Mouse (Mus musculus): ENCODE measurements at regions not wholly inside any gene's neighbourhood (a gene's known extent, or its start where the extent isn't known, plus 50 kb on each side); places are given as distances from the start of the nearest gene placed in this dataset.
A peak's percentile ranks its signal among the peaks of the same experiment; 100 is the strongest.

DNA sequence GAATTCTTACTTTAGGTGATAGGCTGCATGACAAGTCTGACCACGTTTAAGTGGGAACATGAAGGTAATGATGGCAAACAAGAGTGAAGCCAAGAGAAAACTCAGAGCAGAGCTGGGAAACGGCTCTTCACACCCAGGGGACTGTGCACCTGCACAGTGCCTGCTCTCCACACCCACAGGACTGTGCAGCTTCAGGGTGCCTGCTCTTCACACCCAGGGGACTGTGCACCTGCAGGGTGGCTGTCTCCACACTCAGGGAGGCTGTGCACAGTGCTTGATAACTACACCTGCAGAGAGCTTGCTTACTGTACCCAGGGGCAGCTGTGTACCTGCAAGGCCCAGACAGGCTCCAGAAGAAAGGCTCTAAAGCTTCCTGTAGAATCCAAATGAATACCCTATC is 133.5 kb upstream of the Irx6 start:
- Histone ChIP-seq H3K27ac (no peak overlapping the region), H3K9me3 (no peaks in the 10 kb centered on the region), H3K36me3 (no peaks in the 10 kb centered on the region), H3K27me3 (peaks cover 10% of the 10 kb centered on the region), H3K4me3 (no peak overlapping the region), H3K4me2 (no peak overlapping the region), H3K4me1 (replicated peaks) (peaks cover 13% of the 10 kb centered on the region), H3K9ac (no peak overlapping the region)
- no peak for ATAC-seq (ENCODE audit: low FRiP score)
- WGBS: 69% methylated on average over 2 of the region's 2 CpGs

DNA sequence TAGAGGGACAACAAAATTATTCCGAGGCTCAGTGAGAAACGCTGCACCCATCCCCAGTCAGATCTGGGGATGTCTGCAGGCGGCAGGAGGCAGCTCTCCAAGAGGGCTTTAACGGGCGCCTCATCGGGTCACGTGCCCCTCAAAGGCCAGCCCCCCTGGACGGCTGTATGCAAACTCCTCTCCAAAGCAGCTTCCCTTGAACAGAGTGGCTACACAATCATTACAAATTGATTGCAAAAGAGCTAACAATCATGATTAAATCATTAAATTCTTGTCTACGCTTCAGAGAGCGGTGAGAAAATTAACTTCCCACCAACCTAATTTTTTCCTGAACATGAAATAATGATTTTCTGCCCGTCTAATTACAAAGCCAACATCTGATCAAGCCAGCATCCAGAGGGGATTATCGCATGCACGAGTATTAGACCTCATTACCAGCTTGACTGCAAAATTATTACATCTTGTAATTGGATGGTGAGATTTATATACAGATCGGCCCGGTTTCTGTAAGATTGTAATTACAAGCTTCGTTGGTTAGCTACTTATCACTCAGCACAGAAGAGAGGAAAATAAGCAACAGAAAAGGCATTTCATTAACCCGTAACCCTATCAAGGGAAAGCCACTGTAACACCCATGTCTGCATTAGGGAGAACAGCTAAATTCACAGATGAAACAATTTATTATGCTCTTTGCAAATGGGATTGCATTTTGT is 128.6 kb upstream of the Irx6 start:
- Histone ChIP-seq H3K36me3 (no peaks in the 10 kb centered on the region), H3K27me3 (peaks cover 24% of the 10 kb centered on the region), H3K4me1 (replicated peaks) (peaks cover 18% of the 10 kb centered on the region), H3K27ac (peak overlapping the region; percentile 76), H3K4me3 (no peak overlapping the region), H3K9me3 (no peaks in the 10 kb centered on the region), H3K9ac (no peak overlapping the region), H3K4me2 (peak overlapping the region; percentile 33; the same call in 1 of the 2 replicates)
- peak; percentile 89 for ATAC-seq (ENCODE audit: low FRiP score)
- WGBS: 24% methylated on average over 17 of the region's 17 CpGs

DNA sequence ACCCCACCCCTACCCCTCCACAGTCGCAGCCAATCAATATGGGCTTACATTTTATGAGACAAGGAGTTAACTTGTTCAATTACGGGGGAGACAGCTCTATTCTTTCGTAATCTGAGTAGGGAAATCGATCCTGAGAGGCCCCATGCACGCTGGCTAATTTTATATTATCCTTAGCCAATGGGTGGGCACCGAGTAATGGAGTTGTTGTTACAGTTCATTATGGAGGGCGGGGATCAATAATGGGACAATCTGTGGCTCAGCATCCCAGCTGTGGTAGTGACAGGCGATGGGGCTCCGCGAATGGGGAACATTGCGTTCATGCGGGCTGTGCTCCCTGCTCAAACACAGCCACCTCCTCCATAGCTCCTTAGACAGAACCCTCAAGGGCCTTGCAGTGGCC is 118.9 kb upstream of the Irx6 start:
- Histone ChIP-seq H3K4me3 (no peak overlapping the region), H3K27ac (peak overlapping the region; percentile 64), H3K9ac (0 out of 2 replicates have a peak overlapping the region, but pooled peaks have one; percentile 8), H3K36me3 (no peaks in the 10 kb centered on the region), H3K27me3 (0 out of 2 replicates have a peak, but pooled peaks cover 6% of the 10 kb centered on the region), H3K9me3 (0 out of 2 replicates have a peak, but pooled peaks cover 3% of the 10 kb centered on the region), H3K4me1 (replicated peaks) (peaks cover 14% of the 10 kb centered on the region), H3K4me2 (no peak overlapping the region)
- no peak for ATAC-seq (ENCODE audit: low FRiP score)
- WGBS: 40% methylated on average over 12 of the region's 12 CpGs

DNA sequence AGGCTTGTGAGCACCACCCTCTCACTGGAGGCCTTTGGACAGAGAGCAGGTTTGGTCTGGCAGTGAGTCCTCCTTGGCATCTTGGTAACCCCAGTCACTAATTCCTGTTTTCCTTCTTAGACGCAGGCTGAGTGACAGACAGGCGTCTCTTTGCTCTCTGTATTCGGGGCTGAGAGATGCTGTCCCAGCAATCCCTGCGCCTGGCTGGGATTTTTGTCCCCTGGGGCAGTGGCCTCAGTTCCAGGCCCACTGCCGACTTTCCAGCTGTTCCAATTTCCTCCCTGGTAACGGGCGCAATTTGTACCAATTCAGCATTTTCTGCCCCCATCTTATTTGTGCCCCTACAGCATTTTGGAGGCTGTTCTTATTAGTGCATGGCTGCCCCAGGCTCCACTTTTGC is 118.5 kb upstream of the Irx6 start:
- ATAC-seq (ENCODE audit: low FRiP score): 0 out of 2 replicates have a peak, but pooled peaks have one; percentile 17
- Histone ChIP-seq H3K36me3 (no peaks in the 10 kb centered on the region), H3K9ac (0 out of 2 replicates have a peak overlapping the region, but pooled peaks have one; percentile 8), H3K4me1 (replicated peaks) (peaks cover 14% of the 10 kb centered on the region), H3K4me2 (no peak overlapping the region), H3K27me3 (0 out of 2 replicates have a peak, but pooled peaks cover 6% of the 10 kb centered on the region), H3K27ac (peak overlapping the region; percentile 64), H3K4me3 (no peak overlapping the region), H3K9me3 (0 out of 2 replicates have a peak, but pooled peaks cover 3% of the 10 kb centered on the region)
- 51% methylated on average over 7 of the region's 7 CpGs for WGBS

DNA sequence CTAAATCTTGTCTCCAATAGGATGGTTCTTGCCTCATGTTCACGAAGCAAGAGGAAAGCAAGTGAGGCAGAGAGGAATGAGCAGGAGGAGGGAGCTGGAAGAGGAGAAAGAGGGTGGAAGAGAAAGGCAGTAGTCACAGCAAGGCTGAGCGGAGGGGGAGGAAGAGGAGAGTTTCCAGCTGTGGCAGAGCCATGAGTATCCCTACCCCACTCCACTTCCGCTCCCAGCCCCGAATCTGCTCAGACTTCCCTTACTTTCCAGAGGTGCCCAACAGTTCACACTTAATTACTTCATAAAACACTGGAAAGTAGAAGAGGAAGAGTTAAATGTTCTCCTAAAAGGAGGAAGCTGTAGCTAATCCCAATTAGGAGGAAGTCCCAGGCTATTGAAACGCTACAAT is 111.6 kb upstream of the Irx6 start:
- Histone ChIP-seq H3K36me3 (no peaks in the 10 kb centered on the region), H3K9ac (no peak overlapping the region), H3K27ac (no peak overlapping the region), H3K4me3 (no peak overlapping the region), H3K4me1 (replicated peaks) (no peaks in the 10 kb centered on the region), H3K9me3 (no peaks in the 10 kb centered on the region), H3K27me3 (0 out of 2 replicates have a peak, but pooled peaks cover 2% of the 10 kb centered on the region), H3K4me2 (no peak overlapping the region)
- ATAC-seq (ENCODE audit: low FRiP score): no peak
- WGBS: 70% methylated on average over 5 of the region's 5 CpGs

DNA sequence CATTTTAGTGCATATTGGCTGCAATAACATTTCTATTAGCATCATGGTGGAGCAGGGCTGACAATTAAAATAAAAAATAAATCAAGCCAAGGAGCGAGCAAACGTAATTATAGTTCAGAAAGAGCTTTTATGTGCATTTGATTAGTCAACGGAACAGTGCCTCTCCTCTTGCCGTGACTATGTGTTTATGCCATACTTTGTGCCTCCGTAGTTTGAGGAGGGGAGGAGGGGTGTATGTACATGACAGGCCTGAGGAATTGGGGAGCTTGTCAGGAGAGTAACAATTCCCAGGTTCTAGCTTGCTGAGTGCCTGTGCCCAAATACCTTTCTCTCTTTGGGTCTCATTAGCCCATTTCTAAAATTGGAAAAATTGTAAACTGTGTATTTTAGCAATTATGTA is 111.1 kb upstream of the Irx6 start:
- 60% methylated on average over 5 of the region's 5 CpGs for whole genome bisulfite sequencing
- H3K9me3 ChIP-seq: no peaks in the 10 kb centered on the region
- no peaks in the 10 kb centered on the region for H3K4me1 ChIP-seq (replicated peaks)
- H3K4me2 ChIP-seq: no peak overlapping the region
- ATAC-seq (ENCODE audit: low FRiP score): no peak
- 0 out of 2 replicates have a peak, but pooled peaks cover 2% of the 10 kb centered on the region for H3K27me3 ChIP-seq
- no peak overlapping the region for H3K27ac ChIP-seq
- H3K36me3 ChIP-seq: no peaks in the 10 kb centered on the region
- H3K4me3 ChIP-seq: no peak overlapping the region
- H3K9ac ChIP-seq: no peak overlapping the region

DNA sequence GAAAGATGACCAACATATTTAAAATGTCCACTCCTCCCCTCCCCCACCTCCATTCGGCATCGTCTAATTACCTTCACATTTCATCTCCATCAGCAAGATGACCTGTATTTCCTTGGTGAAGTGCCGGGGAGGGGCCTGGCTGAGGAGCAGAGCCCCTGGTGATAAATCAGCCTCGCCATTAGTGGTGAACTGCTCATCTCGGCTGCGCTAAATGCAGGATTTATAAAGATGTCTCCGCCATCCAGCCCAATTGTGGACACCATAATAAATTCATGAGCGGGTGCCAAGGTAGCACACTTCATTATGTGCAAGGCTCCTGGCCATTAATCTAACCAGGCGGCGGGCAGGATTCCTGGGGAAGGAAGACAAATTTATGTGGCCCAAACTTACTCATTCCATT is 104.4 kb upstream of the Irx6 start:
- Histone ChIP-seq H3K4me2 (no peak overlapping the region), H3K4me3 (no peak overlapping the region), H3K4me1 (replicated peaks) (peaks cover 10% of the 10 kb centered on the region; the same call in 1 of the 2 replicates), H3K9me3 (no peaks in the 10 kb centered on the region), H3K9ac (no peak overlapping the region), H3K36me3 (no peaks in the 10 kb centered on the region), H3K27ac (no peak overlapping the region), H3K27me3 (no peaks in the 10 kb centered on the region)
- ATAC-seq (ENCODE audit: low FRiP score): peak; percentile 24; the same call in 1 of the 2 replicates
- 49% methylated on average over 10 of the region's 10 CpGs for WGBS

DNA sequence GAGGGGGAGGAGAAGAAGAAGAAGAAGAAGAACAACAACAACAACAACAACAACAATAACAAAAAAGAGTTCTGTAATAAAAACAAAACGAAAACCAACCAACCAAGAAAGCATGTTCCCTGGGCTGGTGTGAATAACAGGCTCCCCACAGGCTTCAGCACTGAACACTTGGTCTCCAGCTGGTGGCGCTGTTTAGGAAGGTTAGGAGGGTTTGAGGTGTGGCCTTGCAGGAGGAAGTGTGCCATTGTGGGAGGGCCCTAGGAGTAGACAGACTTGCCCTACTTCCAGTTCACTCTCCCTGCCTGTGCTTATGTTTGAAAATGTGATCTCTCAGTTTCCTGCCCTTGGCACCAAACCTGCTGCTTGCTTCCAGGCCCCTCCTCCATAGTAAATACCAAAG is 94.6 kb upstream of the Irx6 start:
- Histone ChIP-seq H3K9ac (no peak overlapping the region), H3K27me3 (peaks cover 3% of the 10 kb centered on the region; the same call in 1 of the 2 replicates), H3K36me3 (no peaks in the 10 kb centered on the region), H3K27ac (no peak overlapping the region), H3K4me1 (replicated peaks) (no peaks in the 10 kb centered on the region), H3K4me3 (no peak overlapping the region), H3K9me3 (no peaks in the 10 kb centered on the region), H3K4me2 (no peak overlapping the region)
- no peak for ATAC-seq (ENCODE audit: low FRiP score)
- 77% methylated on average over 2 of the region's 2 CpGs for WGBS

DNA sequence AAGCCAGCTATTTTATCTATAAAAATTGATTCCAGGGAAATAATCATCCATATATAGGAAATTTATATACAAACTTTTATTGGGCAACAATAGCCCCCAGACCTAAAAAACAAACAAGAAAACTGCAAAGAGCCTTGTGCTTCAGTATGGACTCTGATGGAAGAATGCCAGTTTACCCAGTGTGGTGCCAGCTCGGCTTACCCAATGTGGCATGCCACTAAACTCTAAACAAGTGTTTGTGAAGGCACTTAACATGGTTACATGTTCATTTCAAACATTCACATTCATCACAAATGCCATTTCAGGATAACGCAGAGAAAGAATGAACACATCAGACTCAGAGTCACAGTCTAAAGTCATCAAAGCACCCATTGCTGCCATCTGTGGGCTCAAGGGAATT is 93.0 kb upstream of the Irx6 start:
- no peak overlapping the region for H3K27ac ChIP-seq
- no peak overlapping the region for H3K4me3 ChIP-seq
- no peaks in the 10 kb centered on the region for H3K36me3 ChIP-seq
- peaks cover 3% of the 10 kb centered on the region; the same call in 1 of the 2 replicates for H3K27me3 ChIP-seq
- H3K9me3 ChIP-seq: no peaks in the 10 kb centered on the region
- no peaks in the 10 kb centered on the region for H3K4me1 ChIP-seq (replicated peaks)
- H3K9ac ChIP-seq: no peak overlapping the region
- no peak overlapping the region for H3K4me2 ChIP-seq
- WGBS: 90% methylated on average over 2 of the region's 2 CpGs
- no peak for ATAC-seq (ENCODE audit: low FRiP score)

DNA sequence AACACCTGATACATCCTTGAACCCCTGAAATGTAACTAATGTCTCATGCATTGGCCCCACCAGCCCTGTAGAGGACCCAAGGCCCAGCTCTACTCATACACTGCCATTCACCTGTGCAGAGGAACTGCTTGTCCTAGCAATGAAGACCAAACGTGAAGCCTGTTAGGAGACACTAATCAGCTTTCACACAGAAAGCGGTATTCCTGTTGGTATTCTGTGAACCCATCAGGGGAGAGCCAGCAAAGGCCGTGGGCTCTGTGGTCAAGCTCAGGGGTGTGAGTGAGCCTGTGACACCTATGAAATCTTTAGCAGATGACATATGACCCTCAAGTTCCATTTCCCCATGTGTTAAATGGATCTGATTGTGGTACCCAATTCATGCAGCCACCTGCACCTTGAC is 73.3 kb upstream of the Irx6 start:
- no peaks in the 10 kb centered on the region for H3K9me3 ChIP-seq
- no peak overlapping the region for H3K4me2 ChIP-seq
- no peak overlapping the region for H3K4me3 ChIP-seq
- H3K4me1 ChIP-seq (replicated peaks): no peaks in the 10 kb centered on the region
- 0 out of 2 replicates have a peak, but pooled peaks cover under 1% of the 10 kb centered on the region for H3K27me3 ChIP-seq
- no peak overlapping the region for H3K9ac ChIP-seq
- no peak for ATAC-seq (ENCODE audit: low FRiP score)
- no peak overlapping the region for H3K27ac ChIP-seq
- no peaks in the 10 kb centered on the region for H3K36me3 ChIP-seq
- 91% methylated on average over 3 of the region's 3 CpGs for WGBS

DNA sequence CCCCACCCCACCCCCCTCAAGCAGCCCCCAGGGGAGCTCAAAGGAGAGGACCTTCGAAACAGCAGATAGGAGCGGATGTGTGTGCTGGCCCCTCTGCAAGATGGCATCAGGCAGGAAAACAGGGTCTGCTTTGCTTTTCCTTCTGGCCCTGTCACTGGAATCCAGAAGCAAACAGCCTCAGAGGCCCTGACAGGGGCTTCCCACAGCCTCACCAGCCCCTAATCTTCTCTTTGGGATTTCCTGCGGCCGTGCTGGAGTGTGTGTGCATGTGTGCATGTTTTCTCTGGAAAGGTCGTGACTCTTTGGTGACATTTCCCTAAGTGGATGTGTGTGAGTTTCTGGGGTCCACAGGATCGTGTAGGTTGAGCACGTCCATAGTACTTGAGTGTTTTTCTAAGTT is 71.1 kb upstream of the Irx6 start:
- Histone ChIP-seq H3K27ac (no peak overlapping the region), H3K4me3 (no peak overlapping the region)

DNA sequence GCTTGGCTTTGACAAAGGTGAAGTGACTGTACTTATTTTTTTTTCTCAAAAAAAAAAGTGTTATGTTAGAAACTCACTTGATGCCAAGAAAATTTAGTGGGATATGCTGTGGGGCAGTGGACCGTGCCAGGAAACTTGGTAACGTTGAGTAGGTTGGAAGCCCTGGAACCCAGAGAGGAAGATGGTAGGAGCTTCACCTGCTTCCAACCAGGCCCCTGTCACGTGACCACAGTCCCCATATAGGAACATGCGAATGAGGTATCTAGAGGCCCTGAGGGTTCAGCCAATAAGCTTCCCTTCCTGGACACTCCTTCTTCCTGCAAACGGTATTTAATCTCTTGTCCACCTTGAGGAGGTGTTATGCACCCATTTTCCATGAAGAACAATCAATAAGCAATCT is 68.5 kb upstream of the Irx6 start:
- Histone ChIP-seq H3K36me3 (no peaks in the 10 kb centered on the region), H3K27ac (no peak overlapping the region), H3K9ac (no peak overlapping the region), H3K4me1 (replicated peaks) (0 out of 2 replicates have a peak, but pooled peaks cover 3% of the 10 kb centered on the region), H3K4me3 (no peak overlapping the region), H3K9me3 (no peaks in the 10 kb centered on the region), H3K4me2 (no peak overlapping the region), H3K27me3 (peaks cover 14% of the 10 kb centered on the region; the same call in 1 of the 2 replicates)
- ATAC-seq (ENCODE audit: low FRiP score): no peak
- WGBS: 91% methylated on average over 5 of the region's 5 CpGs

More for the DNA sequence above, 71.1 kb upstream of the Irx6 start:
- no peaks in the 10 kb centered on the region for H3K9me3 ChIP-seq
- H3K36me3 ChIP-seq: no peaks in the 10 kb centered on the region
- H3K4me1 ChIP-seq (replicated peaks): no peaks in the 10 kb centered on the region
- ATAC-seq (ENCODE audit: low FRiP score): no peak
- 80% methylated on average over 7 of the region's 7 CpGs for WGBS
- 0 out of 2 replicates have a peak, but pooled peaks cover 5% of the 10 kb centered on the region for H3K27me3 ChIP-seq
- no peak overlapping the region for H3K4me2 ChIP-seq
- no peak overlapping the region for H3K9ac ChIP-seq

DNA sequence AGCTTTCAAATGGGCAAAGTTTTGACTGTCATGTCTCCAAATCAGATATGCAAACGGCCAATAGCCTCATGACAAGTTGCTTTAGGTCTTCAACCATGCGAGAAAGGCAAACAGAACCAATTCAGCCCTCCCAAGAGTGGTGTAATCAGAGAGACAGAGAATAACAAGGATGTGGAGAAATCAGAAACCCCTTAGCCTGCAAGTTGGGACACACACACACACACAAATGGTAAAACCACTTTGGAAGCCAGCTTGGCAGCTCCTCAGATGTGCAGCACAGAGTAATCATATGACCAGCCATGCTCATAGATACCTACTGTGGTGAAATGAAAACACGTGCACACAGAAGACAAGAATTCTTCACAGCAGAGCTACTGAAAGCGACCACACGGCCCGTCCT is 66.5 kb upstream of the Irx6 start:
- Histone ChIP-seq H3K27ac (no peak overlapping the region), H3K9me3 (no peaks in the 10 kb centered on the region), H3K9ac (no peak overlapping the region), H3K27me3 (peaks cover 20% of the 10 kb centered on the region; the same call in 1 of the 2 replicates), H3K4me2 (no peak overlapping the region), H3K36me3 (no peaks in the 10 kb centered on the region), H3K4me3 (no peak overlapping the region), H3K4me1 (replicated peaks) (0 out of 2 replicates have a peak, but pooled peaks cover 4% of the 10 kb centered on the region)
- 85% methylated on average over 6 of the region's 6 CpGs for WGBS
- no peak for ATAC-seq (ENCODE audit: low FRiP score)
